Mouse (Mus musculus): ENCODE measurements around the gene P2ry12.

GRCm38 (mm10) chr3:59203802-59204520, 58.7 kb downstream of the P2ry12 start:
- no peak for TF ChIP-seq MXI1 (IDR thresholded peaks at IDR 0.05; ENCODE audit: low read depth, low read length)
- no peak for TF ChIP-seq MAX (IDR thresholded peaks at IDR 0.05; ENCODE audit: low read length)
